Mouse (Mus musculus) kidney, embryonic 16.5 days (tissue): ENCODE measurements around the gene Gm4881. TPM values are rescaled to one million over a fixed set of nuclear protein-coding genes. Genes with fewer than 3 reads are reported as not detected.

ENCODE experiments used
- ATAC-seq: fragments of 200-750 bp; cut with Nextera tagmentation; 2 replicates; pipeline ENCODE4 v1.8.0; 2017; ENCODE audit warnings: moderate TSS enrichment; ENCODE audit not compliant: low FRiP score, low TSS enrichment
- H3K27ac ChIP-seq: fragments of 300-500 bp; sonication (generic); 2 replicates; pipeline ENCODE4 v1.5.1; 2014; ENCODE audit warnings: low read length
- H3K27me3 ChIP-seq: fragments of 300-500 bp; sonication (generic); 2 replicates; pipeline ENCODE4 v1.6.1; 2014; ENCODE audit warnings: low read length, control low read depth, mixed read lengths; ENCODE audit not compliant: insufficient read depth
- H3K36me3 ChIP-seq: fragments of 300-500 bp; sonication (generic); 2 replicates; pipeline ENCODE4 v1.6.1; 2014; ENCODE audit warnings: low read length, control low read depth, mixed read lengths; ENCODE audit not compliant: insufficient read depth
- H3K4me1 ChIP-seq: fragments of 300-500 bp; sonication (generic); 2 replicates; pipeline ENCODE4 v1.6.1; 2014; ENCODE audit warnings: low read length, control low read depth, mixed read lengths; ENCODE audit not compliant: insufficient read depth
- H3K4me2 ChIP-seq: fragments of 300-500 bp; sonication (generic); replicated peaks from 2 replicates; pipeline ENCODE4 v1.6.1; 2014; ENCODE audit warnings: low read depth, low read length
- H3K4me3 ChIP-seq: fragments of 300-500 bp; sonication (generic); 2 replicates; pipeline ENCODE4 v1.5.1; 2014; ENCODE audit warnings: mild to moderate bottlenecking, low read length
- H3K9ac ChIP-seq: fragments of 300-500 bp; sonication (generic); replicated peaks from 2 replicates; pipeline ENCODE4 v1.6.1; 2014; ENCODE audit warnings: low read length
- H3K9me3 ChIP-seq: fragments of 300-500 bp; sonication (generic); 2 replicates; pipeline ENCODE4 v1.6.1; 2016; ENCODE audit warnings: low read length, control low read depth
- WGBS: fragments of 180-500 bp; shearing (Covaris S2); extraction: QIAGEN DNeasy Blood & Tissue Kit; methylation state at CpG from one replicate; pipeline ENCODE4 v1.1.7; 2014; 5-methylcytosine and 5-hydroxymethylcytosine counted together
- microRNA-seq: library from miRNA; unstranded; fragments of <30 nt; microRNA quantifications from one replicate; pipeline ENCODE4, GENCODE M21; 2016
- polyA plus RNA-seq: library from polyadenylated mRNA; unstranded; fragments of >200 nt; fragmentation: Nextera tagmentation; extraction: Ambion mirVana; gene quantifications from 2 replicates; pipeline ENCODE4 v1.2.1, GENCODE M21; 2015

Gm4881 gene
- polyA plus RNA-seq, 1 experiment from 2014 or later, result not detected

DNA sequence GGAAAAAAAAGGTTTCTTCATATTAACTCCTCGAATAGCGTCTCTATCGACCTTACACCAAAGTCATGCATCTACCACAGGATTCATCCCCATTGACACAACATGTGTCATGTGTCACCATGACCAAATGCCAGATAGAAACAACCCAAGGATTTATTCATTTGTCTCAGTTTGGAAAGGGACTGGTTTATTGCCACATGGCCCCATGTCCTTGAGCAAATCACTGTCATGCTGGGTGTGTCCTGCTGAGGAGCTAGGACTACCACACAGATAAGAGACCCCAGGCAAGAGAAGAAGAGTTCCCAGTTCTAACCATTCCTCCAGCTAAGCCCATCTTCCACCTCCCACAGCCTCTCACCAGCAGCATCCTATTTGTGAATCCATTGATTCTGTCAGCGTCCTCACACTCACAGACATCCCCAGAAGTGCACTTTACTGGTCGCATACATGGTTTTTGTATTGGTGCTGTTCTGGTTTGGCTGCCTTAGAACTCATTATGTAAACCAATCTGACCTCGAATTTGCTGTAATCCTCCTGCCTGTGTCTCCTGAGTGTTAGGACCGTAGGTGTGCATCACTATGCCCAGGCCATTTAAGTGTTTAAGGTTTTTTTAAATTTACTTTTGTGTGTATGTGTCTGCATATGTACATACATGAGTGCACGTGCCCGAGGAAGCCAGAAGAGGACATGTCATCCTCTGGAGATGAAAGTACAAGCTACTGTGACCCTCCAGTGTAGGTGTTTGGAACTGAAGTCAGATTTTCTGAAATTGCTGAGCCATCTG is 61.7 kb downstream of the Gm4881 start:
- no peak for ATAC-seq
- H3K4me2 ChIP-seq, result no peak overlapping the region
- peaks cover 31% of the 10 kb centered on the region for H3K4me1 ChIP-seq
- no peak overlapping the region for H3K4me3 ChIP-seq
- H3K9ac ChIP-seq, result no peak overlapping the region
- no peaks in the 10 kb centered on the region for H3K27me3 ChIP-seq
- H3K27ac ChIP-seq, result no peak overlapping the region
- H3K36me3 ChIP-seq, result peaks cover 22% of the 10 kb centered on the region
- H3K9me3 ChIP-seq, result no peaks in the 10 kb centered on the region
- 94% methylated on average over 9 of the region's 9 CpGs for WGBS

DNA sequence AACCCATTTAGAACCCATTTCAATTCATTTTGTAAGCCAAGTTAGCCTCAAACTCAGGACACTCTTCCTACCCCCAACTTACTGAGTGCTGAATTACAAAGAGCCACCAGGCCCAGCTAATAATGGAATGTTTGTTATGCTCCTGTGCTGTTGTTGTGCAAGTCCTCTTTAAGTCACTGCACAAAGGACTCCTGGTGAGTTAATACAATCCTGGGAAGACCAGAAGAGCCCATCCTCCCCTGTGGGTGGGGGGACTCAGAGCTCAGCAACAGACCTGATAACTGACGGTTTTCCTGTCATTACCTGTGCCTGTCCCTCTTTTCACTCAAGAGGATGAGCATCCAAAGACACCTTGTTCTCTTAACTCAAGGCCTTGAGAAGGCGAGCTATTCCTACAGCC is 64.7 kb downstream of the Gm4881 start:
- Histone ChIP-seq H3K36me3 (no peaks in the 10 kb centered on the region), H3K9ac (no peak overlapping the region), H3K4me2 (no peak overlapping the region), H3K27ac (no peak overlapping the region), H3K9me3 (no peaks in the 10 kb centered on the region), H3K4me3 (no peak overlapping the region), H3K27me3 (no peaks in the 10 kb centered on the region), H3K4me1 (0 out of 2 replicates have a peak, but pooled peaks cover 8% of the 10 kb centered on the region)
- no peak for ATAC-seq
- 29% methylated on average over 2 of the region's 2 CpGs for WGBS

DNA sequence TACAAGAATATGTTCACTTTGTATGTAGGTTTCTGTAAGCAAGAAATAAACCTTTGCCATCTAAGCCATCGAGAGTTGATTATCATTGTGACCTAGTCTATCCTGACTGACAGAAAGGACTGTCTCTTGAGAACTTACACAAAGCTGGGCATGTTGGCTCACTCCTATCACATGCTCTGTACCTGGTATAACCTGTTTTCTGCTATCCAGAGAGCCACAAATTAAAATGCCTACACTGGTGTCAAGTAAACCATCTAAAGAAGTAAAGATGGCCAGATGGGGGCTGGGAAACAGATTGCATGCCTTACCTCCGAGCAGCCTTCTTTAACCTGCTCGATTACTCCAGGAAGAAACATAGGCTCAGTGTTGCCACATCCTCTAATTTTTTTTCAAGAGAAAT is 66.7 kb downstream of the Gm4881 start:
- Histone ChIP-seq H3K4me1 (0 out of 2 replicates have a peak, but pooled peaks cover 8% of the 10 kb centered on the region), H3K27ac (no peak overlapping the region), H3K4me3 (no peak overlapping the region), H3K36me3 (no peaks in the 10 kb centered on the region), H3K9me3 (no peaks in the 10 kb centered on the region), H3K4me2 (no peak overlapping the region), H3K27me3 (no peaks in the 10 kb centered on the region), H3K9ac (no peak overlapping the region)
- no peak for ATAC-seq
- WGBS, result 68% methylated on average over 3 of the region's 3 CpGs

Small RNA genes lying within 50 kb of the gene (microRNA-seq; reads per million reads assigned to microRNA genes)
- not detected for gene Mir7046
- not detected for gene Mir7047

Other genes with a start within 250 kb of the Gm4881 start
- gene BC049730, start 235.3 kb downstream of the Gm4881 start, polyA plus RNA-seq, result not detected in 2 replicates
- not detected in 2 replicates for gene Gm4763, start 217.6 kb downstream of the Gm4881 start, polyA plus RNA-seq
- 0.30 and 0.61 TPM in 2 replicates for gene Cd177, start 184.2 kb downstream of the Gm4881 start, polyA plus RNA-seq
- gene Ceacam10, start 167.3 kb downstream of the Gm4881 start, polyA plus RNA-seq, result 0.44 TPM in 1 of 2 replicates, not detected in the other
- 8.3 and 21.9 TPM in 2 replicates for gene Gm9844, start 82.3 kb downstream of the Gm4881 start, polyA plus RNA-seq
- gene Lypd4, start 74.6 kb downstream of the Gm4881 start, polyA plus RNA-seq, result not detected in 2 replicates
- gene Dmrtc2, start 74.4 kb downstream of the Gm4881 start, polyA plus RNA-seq, result not detected in 2 replicates
- gene Rps19, start 60.1 kb downstream of the Gm4881 start, polyA plus RNA-seq, result 2,217 and 2,364 TPM in 2 replicates
- 1.8 and 2.0 TPM in 2 replicates for gene Cd79a, start 47.1 kb downstream of the Gm4881 start, polyA plus RNA-seq
- 94.7 and 105 TPM in 2 replicates for gene Arhgef1, start 41.6 kb downstream of the Gm4881 start, polyA plus RNA-seq
- gene Rabac1, start 28.3 kb upstream of the Gm4881 start, polyA plus RNA-seq, result 183 and 199 TPM in 2 replicates
- 0.66 and 1.5 TPM in 2 replicates for gene Atp1a3, start 61.5 kb upstream of the Gm4881 start, polyA plus RNA-seq
- gene Grik5, start 127.9 kb upstream of the Gm4881 start, polyA plus RNA-seq, result 5.1 and 6.3 TPM in 2 replicates
- 37.7 and 44.1 TPM in 2 replicates for gene Zfp574, start 128.1 kb upstream of the Gm4881 start, polyA plus RNA-seq
- gene Pou2f2, start 235.2 kb upstream of the Gm4881 start, polyA plus RNA-seq, result 0.40 and 0.99 TPM in 2 replicates